Mouse (Mus musculus): ENCODE measurements at regions not wholly inside any gene's neighbourhood (a gene's known extent, or its start where the extent isn't known, plus 50 kb on each side); places are given as distances from the start of the nearest gene placed in this dataset.
"Not testable (repeated sequence)": the region's sequence is repeated elsewhere in the genome, so short reads cannot be mapped to it uniquely, and the experiment has no call there.

DNA sequence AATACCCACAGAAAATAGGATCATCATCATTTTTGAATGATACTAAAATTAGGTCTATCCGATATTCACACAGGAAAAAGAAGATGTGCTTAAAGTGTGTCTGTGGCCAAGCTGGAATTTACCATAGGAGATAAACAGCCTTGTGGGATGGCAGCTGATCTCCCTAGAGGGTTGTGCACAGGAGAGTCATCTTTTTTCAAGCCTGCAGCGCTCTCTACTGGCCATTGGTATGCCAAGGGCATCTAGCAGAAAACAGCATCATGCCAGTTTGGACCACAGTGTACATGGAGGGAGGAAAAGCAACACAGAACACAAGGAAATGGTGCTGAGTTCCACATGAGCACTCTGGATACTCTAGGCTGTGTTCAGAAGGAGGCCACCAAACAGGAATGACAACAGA, 74.1 kb upstream of the Diaph3 start:
- DNase-seq (ENCODE audit: low read depth): peak; percentile 21

- no peak for DNase-seq (ENCODE audit: low read depth)
Measured at GRCm38 (mm10) chr14:87217042-87217441, 76.0 kb upstream of the Diaph3 start.

DNA sequence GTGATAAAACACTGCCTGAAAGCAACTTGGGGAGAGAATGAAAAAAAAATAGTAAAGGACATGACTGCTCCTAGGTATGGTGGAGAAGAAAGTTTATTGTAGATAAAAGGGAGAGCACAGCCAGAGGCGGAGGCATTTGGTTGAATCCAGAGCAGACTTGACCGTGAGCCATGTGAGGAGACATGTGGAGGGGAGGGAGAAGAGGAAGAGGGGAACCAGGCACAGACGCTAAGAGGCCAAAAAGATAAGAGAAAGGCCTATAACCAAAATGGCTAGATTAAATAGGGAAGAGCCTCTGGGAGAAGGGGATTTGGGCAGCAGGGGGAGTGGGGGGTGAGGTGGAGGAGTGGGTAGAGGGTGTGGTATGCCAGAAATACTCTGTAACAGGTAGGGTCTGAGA, 78.9 kb upstream of the Diaph3 start:
- no peak for DNase-seq (ENCODE audit: low read depth)

GRCm38 (mm10) chr14:87224870-87225269, 83.8 kb upstream of the Diaph3 start:
- DNase-seq (ENCODE audit: low read depth): no peak

GRCm38 (mm10) chr14:87249258-87249657, 108.2 kb upstream of the Diaph3 start:
- DNase-seq (ENCODE audit: low read depth): no peak

GRCm38 (mm10) chr14:87255484-87256208, 114.6 kb upstream of the Diaph3 start:
- no peak for DNase-seq (ENCODE audit: low read depth)

- no peak for DNase-seq (ENCODE audit: low read depth)
Measured at GRCm38 (mm10) chr14:87261726-87262125, 120.7 kb upstream of the Diaph3 start.

- DNase-seq (ENCODE audit: low read depth): no peak
Measured at GRCm38 (mm10) chr14:87264826-87265225, 123.8 kb upstream of the Diaph3 start.

- no peak for DNase-seq (ENCODE audit: low read depth)
Measured at GRCm38 (mm10) chr14:87266309-87266708, 125.3 kb upstream of the Diaph3 start.

DNA sequence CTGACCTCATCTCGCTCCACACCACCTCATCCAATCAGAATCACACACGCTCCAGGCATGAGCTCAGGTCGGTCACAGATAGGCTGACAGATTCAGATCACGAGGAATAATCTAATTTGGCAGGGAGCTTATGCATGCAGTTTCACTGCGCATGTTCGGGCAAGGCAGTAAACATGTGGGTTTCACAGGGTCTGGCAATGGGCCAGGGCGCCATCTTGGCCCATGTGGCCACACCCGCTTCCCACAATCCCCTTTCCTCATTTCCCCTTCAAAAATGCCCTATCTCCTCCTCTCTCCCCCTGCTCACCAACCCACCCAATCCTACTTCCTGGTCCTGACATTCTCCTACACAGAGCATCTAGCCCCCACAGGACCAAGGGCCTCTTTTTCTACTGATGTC, 127.2 kb upstream of the Tdrd3 start:
- DNase-seq (ENCODE audit: low read depth): not testable (repeated sequence)

GRCm38 (mm10) chr14:87289708-87290243, 126.7 kb upstream of the Tdrd3 start:
- DNase-seq (ENCODE audit: low read depth): no peak

DNA sequence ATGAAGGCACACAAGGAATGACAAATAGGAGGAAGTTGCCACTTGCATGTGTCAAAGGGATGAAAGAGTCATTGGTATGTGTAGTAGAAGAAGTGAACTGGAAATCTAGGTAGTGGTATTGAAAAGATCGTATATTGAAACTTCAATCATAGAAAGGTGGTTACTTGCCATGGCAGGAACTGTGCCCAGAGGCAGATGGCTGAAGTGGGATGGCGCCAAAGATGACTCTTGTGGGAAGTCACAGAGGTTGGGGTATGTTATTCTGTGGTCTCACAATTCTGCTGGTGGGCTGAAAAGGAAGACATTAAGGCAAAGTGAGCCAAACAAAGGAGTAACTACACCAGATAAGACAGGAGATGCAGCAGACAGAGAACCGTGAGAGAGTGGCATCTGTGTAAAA, 121.2 kb upstream of the Tdrd3 start:
- no peak for DNase-seq (ENCODE audit: low read depth)

DNA sequence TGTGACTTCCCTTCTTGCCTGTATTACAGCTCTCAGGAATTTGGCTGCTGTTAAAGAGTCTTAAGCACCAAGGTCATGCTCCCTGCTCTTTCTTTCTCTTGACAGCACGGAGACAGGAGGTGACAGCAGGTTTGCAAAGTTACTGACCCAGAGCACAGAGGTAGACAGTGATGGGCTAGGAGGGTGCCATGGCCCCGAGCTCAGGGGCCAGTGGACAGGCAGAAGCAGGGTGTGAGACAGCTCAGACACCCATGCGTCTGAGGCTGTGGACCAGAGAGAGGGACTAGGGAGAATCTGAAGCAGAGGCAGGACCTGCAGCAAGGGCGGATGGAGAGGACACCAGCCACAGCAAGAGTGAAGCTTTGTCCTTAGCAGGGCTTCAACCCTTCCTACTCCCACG, 119.3 kb upstream of the Tdrd3 start:
- DNase-seq (ENCODE audit: low read depth): no peak

DNA sequence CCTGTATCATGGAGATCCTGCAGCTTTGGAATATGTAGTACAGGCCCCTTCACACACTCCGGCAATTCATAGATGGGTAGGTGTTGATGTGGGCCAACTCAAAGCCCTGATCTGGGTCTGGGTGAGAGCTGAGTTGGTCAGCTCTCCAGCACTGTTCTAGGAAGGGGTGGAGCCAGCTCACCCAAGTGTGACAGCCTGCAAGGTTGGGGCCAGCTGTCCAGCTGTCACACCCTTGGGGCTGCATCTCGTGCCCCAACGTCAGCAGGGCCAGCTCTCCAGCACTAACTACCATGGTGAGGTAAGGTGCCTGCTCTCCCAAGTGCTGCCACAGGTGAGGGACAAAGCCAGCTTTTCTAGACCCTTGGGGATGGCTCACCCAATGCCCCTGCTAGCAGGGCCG, 115.6 kb upstream of the Tdrd3 start:
- DNase-seq (ENCODE audit: low read depth): no peak

- no peak for DNase-seq (ENCODE audit: low read depth)
Measured at GRCm38 (mm10) chr14:87301564-87301963, 114.9 kb upstream of the Tdrd3 start.

DNA sequence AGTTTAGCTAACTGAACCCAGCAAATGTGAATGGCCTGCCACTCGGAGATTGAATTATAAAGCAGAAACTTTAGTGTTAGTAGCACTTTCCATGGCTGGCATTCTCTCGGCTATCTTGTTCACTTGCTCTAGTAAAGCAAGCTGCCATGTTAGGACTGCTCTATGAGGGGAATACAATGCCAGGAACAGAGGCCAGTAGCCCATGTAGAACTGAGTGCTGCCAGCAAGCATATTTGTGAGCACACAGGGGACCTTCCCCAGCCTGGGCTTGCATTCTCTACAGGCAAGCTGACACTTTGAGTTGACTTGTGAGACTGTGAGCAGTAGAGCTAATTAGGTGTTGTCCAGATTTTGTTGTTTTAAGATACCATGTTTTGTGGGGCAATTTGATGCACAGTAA, 111.0 kb upstream of the Tdrd3 start:
- DNase-seq (ENCODE audit: low read depth): no peak

GRCm38 (mm10) chr14:87306011-87306410, 110.4 kb upstream of the Tdrd3 start:
- no peak for DNase-seq (ENCODE audit: low read depth)

DNA sequence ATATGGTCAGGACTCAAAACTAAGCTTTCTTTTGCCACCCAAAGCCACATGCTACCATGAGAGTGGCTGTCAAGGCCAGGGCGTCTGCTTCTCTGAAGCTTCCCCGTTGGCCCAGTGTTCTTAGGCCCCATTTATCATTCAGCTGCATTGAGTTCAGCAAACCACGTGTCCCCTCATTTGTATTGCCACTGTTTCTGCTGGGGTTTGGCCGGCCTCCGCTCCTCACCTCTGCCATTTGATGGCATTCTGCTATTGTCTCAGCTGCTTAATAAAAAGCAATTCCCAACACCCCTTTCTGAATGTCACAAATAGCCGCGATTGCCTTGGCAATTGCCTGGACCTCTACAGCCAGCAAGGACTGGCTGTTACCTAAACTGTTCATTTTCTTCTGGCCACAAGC, 108.4 kb upstream of the Tdrd3 start:
- DNase-seq (ENCODE audit: low read depth): no peak

DNA sequence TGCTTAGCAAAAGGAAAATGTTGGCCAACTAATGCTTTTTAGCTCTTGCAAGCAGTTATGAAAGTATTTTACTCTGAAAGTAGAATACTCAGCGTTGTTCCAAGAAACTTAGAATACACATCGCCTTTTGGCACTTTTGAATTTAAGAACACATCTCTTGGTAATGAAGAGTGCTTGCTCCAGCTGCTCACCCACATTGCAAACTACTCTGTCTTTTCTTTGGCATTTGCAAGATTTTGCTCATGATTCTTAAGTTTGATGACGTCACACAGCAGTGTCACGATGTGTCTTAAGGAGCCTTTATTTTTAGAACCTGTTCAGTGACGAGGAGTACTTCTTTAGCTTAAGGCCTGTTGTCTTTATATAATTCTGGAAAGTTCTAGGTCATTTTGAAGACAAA, 104.1 kb upstream of the Tdrd3 start:
- DNase-seq (ENCODE audit: low read depth): no peak

- DNase-seq (ENCODE audit: low read depth): peak; percentile 39
Measured at GRCm38 (mm10) chr14:87314999-87315732, 101.3 kb upstream of the Tdrd3 start.

DNA sequence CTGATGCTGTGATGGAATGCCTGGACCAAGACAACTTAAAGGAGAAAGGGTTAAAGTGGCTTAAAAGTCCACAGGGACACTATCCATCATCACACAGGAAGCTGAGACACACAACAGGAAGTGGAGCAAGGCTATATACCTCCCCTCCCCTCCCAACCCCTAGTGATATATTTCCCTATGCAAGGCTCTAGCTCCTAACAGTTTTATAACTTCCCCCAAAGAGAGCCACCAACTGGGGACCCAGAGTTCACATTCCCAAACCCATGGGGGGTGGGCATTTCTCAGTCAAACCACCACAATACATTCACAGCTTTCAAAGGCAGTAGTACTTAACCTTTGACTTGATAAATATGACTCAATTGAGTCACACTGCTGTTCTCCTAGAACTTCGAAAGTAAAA, 88.6 kb upstream of the Tdrd3 start:
- no peak for DNase-seq (ENCODE audit: low read depth)

- DNase-seq (ENCODE audit: low read depth): no peak
Measured at GRCm38 (mm10) chr14:87337950-87338526, 78.4 kb upstream of the Tdrd3 start.

- no peak for DNase-seq (ENCODE audit: low read depth)
Measured at GRCm38 (mm10) chr14:87344540-87344939, 71.9 kb upstream of the Tdrd3 start.
